Mouse (Mus musculus): Measurements from ENCODE around the gene Aida. TPM values are rescaled to one million over a fixed set of nuclear protein-coding genes. Genes with fewer than 3 reads are reported as not detected.
"Not testable (repeated sequence)": the region's sequence is repeated elsewhere in the genome, so short reads cannot be mapped to it uniquely, and the experiment has no call there.

The Aida gene
- total RNA-seq (2021): 10 to 100 TPM; 58.6 to 61.3 TPM
- long read RNA-seq, full-length matches to known transcripts: 5 of 20 reads
- long read RNA-seq, partial matches to known transcripts: 1 of 20 reads
- long read RNA-seq, other reads (novel, unspliced or antisense): 14 of 20 reads

DNA sequence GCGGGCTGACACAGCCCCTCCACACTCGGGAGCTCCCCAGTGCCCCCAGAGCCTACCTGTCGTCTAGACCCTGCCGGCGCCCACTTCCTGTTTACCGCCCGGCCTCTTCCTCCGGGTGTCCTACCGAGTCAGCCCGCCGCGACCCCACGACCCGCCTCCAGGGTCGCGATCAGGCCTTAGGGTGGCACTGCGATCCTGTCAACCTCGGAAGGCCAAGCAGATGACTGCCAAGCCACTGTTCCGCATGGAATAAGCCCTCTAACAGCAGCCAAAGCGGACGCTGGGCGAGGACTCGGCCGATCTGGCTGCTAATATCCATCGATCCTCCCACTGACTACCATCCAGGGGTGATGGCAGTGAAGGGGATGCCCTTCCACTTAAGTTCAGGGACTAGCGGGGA, at the start of gene Aida:
TSS of gene Aida (plus strand) at position 126 of the 400 bp plus-strand sequence.
- DNase-seq (ENCODE audit: low spot score in 2 of 2): no peak

DNA sequence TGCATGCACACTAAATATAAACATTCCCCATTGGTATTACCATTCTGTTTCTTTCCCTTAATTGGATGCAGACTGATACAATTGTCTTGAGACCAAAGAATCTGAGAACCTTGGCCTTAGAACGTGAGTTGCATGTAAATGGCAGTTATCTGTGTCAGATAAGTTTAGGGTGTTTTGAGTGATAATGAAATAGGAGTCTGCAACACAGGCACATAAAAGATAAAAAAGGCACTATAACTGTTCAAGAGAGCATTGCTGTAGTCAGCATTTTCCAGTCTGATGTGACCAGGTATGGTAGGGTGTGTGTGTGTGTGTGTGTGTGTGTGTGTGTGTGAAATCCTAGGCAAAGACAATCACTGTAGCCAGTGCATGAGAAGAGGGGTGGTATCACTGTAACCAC, 48.2 kb upstream of the Aida start:
- no peak for DNase-seq (ENCODE audit: low spot score in 2 of 2)

DNA sequence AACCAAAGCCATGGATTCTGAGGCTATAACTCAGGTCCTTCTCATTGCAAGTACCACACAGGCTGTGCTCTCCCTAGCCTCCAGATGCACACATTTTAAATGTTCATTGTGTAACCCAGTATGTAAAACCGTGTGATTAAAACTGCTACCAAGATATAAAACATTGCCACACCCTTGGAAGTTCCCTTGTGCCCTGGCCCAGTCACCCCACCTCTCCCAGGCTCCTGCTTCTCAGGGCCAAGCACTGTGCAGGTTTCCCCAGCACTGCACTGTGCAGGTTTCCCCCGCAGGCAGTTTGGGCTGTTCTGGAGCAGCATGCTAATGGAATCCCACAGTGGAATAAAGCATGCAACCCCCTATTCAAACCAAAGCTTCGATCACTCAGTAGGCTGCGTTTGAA, 45.8 kb upstream of the Aida start:
- DNase-seq (ENCODE audit: low spot score in 2 of 2): no peak

DNA sequence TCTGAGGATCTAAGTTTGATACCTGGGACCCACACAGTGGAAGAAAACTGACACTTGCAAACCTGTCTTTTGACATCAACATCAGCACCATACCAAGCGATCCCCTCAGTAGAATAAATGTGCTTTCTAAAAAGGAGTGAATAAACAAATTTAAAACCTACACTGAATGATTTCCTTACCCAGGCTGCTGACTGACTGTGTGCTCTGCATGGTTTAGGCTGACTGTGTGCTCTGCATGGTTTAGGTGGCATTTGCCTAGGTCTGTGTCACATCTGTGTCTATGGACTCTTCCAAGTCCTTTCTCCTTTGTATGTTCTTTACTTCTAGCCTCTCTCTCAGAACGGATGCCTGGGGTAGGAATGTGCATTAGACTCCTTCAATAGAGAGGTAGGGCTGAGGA, 44.6 kb upstream of the Aida start:
- DNase-seq (ENCODE audit: low spot score in 2 of 2): no peak

DNA sequence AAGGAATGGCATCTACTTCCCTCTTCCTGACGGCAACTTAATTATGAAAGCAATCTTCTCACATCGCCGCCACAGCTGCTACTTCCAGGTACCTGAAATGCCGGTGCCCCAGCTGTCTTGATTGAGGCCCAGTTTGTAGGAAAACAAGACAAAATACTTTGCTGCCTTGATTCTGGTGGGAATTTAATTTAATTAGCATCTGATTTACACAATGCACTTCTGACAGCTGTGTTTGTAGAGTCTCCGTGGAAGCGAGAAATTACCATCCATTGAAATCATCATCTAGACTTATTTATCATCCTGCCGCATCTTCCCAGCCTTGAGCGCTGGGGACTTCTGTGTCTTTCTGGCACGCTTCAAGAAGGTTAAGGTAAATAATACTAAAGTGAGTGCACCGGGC, 43.8 kb upstream of the Aida start:
- no peak for DNase-seq (ENCODE audit: low spot score in 2 of 2)

DNA sequence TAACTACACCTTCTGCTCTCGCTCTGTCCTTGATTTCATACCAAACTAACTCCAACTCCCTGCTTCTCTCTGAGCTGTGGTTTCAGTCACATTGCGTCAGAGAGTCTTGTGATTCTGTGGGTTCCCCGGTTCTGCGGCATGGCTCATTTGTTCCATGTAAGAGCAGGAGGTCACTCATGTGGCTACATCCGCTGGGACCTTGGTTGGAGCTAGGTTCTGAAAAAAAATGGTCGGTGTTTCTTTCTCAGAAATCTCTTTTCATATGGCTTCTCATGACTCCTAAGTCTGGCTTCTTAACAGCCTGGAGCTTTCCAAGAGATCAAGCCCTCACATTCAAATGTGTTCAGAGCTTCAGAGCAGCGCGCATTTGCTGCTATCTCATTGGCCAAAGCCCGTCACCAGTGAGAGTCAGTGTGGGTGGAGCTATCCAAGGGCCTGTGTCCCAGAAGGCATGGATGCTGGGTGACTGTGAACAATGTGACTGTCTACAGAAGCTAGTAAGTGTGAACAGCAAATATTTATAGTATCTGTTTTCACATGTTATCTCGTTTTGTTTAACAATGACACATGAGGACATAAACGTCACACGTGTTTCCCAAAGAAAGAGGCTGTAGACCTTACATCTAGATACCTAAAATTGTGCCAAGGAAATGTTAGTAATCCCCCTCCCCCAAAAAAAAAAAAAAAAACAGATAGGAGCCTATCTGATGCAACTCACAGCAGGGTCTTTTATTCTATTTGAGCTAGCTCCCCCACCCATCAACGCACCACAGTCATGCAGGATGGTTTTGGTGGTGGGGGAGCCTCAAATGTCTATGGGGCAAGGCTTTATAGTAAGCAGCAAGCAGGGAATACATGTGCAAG, 32.0 kb upstream of the Aida start:
- no peak for DNase-seq (ENCODE audit: low spot score in 2 of 2)

DNA sequence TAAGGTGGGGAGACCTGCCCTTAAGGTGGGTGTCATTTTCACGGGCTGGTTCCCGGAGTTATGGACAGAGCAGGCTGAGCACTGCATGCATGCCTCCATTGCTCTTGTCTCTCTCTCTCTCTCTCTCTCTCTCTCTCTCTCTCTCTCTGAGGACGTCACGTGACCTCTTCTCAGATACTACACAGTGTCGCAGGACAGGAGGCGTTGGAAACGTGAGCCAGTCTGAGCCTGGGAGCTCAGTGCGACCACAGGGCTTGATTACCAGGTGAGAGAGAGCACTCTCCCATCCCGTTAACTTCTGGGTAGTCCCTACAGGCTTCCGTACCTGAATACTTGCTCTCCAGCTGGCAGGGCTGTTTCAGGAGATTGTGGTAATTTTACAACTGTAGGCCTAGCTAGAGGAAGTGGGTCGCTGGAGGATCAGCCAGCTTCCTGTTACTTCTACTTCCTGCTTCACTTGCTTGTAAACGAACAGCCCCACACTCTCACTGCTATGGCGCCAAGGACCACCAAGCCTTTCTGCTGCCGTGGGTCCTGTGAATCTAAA, 30.4 kb upstream of the Aida start:
- DNase-seq (ENCODE audit: low spot score in 2 of 2): no peak

DNA sequence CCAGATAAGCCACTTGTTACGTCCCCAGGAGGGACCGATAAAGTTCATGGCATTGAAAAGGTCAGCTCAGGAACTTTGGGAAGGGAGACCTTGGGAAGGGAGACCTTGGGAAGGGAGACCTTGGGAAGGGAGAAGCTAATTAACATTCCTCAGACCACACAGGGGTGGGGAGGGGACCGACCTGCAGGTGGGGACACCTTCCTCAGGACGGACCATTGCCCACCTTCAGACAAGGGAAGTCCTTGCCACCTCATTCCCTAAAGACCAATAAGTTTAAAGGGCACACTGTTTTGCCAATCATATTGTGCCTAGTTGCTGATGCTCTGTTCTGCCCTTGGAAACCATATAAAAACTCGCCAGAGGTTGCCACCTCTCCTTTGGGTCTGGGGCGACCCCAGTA, 28.7 kb upstream of the Aida start:
- DNase-seq (ENCODE audit: low spot score in 2 of 2): no peak

DNA sequence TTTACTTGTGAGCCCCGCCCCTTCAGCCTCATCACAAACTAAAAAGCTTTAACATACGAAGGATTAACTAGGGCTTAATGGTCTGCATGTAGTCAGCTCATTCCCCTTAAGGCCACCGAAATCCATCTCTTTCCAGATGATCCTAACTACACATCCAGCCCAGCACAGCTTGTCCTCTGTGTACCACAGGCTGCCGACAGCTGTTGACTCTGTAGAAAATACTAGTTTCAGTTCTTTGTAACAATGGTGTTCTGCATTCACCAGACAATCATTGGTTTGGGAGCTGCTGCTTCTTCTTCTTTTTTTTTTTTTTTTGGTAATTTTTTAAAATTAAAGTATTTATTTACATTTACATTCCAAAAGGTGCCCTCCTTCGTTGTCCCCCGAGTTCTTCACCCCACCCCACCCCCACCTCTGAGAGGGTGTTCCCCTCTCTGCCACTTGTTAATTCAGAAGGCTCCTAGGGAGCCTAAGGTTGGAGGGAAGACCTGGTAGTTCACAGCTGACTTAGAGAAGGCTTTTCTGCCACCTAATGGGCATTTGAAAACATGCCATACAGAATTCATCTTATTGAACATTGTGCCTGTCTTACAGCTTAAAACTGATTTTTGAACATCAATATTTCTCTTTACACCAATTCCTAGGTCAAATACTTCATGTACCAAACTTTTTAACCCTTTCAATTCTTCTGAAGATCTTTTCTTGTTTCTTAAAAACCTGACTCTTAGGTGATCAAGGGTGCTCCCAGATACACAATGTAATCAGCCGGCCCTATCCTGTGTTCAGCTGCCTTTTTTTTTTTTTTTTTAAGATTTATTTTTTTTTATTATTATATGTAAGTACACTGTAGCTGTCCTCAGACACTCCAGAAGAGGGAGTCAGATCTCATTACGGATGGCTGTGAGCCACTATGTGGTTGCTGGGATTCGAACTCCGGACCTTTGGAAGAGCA, 23.2 kb upstream of the Aida start:
- no peak for DNase-seq (ENCODE audit: low spot score in 2 of 2)

DNA sequence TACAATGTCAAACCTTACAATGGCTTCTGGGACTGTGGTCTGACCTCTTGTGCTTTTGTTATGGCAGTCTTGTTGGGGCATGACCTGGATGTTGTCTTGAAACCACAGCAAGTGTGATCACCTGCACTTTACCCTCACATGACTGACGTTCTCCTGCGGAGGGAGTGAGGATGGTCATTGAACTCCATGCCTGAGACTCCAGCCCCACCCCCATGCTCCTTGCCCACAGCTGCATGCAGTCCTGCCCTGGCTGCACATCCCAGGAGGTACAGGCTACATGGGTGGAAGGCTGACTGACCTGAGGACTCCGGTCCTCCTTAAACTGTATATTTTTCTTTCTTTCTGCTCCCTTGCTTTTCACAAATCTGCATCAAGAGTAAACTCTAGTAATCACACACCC, 22.0 kb upstream of the Aida start:
- no peak for DNase-seq (ENCODE audit: low spot score in 2 of 2)

DNA sequence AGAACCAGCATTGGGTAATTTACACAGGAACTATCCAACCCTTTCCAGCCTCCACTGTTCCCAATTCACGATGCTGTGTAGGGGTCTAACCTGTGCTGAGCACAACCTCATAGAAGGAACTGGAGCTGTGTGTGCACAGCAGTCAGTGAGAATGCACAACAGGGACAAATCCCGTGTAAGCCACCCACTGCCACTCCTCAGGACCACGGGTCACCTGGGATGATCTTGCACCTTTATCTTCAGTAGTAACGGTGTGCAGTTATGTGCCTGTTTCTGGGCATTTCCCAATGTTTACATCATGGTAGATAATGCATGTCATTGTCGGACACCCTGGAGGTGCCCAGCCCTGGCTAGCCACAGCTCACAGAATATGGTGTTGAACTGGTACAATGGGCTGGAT, 20.6 kb upstream of the Aida start:
- no peak for DNase-seq (ENCODE audit: low spot score in 2 of 2)

DNA sequence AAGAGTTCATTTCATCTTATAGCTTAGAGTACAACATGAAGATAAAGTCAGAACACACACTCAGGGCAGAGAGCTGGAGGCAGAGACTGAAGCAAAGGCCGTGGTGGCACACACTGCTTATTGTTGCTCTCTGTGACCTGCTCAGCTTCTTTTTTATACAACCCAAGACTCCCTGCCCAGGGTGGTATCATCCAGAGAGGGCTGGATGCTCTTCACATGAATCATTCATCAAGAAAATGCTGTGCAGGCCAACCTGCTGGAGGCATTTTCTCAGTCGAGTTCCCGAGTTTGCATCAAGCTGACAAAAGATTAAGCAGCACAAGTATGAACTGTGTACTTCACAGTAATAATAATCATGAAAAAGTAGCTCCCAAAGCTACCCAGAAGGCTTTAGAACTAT, 8.0 kb upstream of the Aida start:
- no peak for DNase-seq (ENCODE audit: low spot score in 2 of 2)

DNA sequence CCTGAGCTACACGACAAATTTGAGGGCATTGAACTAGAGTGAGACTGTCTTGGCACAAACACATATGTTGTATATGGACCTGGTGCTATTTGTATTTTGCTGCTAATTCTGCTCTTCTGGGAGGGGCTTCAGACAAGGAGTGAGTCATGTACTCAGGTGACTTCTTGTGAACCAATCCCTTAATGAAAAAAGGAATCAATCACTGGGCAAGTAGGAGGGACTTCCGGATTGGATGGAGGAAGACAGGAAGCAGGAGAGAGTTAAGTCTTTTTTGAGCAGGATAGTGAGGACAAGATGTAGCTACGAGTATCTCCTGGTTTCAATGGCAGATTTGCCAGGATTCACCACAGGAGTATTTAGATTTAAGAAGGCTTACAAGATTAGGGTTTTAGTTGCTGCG, 6.8 kb upstream of the Aida start:
- DNase-seq (ENCODE audit: low spot score in 2 of 2): no peak

DNA sequence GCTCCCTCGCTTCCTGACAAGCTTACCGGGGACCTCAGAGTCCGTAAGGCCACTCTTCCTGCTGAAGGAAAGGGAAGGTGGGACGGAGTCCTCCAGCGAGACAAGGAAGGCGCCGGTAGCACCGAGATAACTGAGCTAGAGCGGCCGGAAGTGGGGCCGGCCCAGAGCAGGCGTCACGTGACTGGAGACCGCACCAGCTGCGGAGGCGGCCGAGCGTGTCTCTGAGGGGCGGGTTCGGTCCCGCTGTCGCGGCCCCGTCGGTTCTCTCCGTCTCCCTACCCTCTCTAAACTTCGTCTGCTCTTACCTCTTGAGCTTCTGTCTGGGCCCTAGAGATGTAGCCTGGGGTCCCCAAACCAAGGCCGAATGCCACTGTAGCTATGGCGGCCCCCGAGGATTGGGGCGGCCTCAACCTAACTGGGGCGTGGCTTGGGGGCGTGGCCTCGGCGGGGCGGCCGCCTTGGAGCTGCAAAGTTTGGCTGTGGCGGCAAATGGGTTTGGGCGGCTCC, 540 bp downstream of the Aida start, which contains the start of gene Brox:
TSS of gene Brox (minus strand) at position 393 of the 507 bp plus-strand sequence.
- peak; percentile 95 to 96 for DNase-seq (ENCODE audit: low spot score in 2 of 2)

DNA sequence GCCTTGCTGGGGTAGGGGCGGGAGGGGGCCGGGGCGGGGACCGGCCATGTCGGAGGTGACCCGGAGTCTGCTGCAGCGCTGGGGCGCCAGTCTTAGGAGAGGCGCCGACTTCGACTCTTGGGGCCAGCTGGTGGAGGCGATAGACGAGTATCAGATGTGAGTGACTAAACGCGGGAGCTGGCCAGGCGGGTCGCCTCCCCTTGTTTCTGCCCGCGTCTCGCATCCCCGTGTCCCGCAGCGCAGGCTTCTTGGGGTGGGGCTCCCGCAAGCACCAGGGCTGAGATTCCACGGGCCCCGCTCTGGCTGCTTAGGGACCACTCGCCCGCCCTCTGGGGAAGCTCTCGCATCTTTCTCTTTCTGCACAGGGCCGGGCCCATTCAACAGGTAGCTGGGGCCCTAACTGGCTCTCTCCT, 1.1 kb downstream of the Aida start:
- DNase-seq (ENCODE audit: low spot score in 2 of 2): peak in 1 of 2 experiments; percentile 58

DNA sequence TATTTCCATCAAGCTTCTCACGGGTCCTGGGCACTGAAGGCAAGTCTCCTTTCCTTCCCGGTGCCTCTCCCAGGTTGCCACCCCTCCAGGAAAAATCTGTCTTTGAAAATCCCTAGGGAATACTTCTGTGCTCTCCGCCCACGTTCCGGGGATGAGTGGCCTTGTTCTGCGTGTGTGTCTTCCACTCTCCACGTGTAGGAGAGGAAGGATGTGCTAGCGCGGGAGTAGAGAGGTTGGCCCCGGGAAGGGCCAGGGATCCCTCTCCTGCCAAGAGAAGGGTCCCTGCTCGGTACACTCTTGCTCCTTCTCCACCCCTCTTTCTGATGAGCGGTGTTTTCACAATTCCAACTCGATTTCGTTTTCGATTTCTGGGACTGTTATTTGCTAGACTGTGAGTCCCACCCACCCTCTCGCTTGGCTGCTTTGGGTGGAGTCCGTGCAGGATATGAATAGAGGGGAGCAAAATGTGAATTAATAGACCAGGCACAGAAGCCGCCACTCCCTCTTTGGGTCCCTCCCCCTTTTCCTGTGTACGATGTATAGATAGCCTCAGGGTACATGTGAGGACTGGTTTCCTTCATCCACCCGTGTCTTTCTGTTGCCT, 1.6 kb downstream of the Aida start:
- DNase-seq (ENCODE audit: low spot score in 2 of 2): peak; percentile 26 to 30

DNA sequence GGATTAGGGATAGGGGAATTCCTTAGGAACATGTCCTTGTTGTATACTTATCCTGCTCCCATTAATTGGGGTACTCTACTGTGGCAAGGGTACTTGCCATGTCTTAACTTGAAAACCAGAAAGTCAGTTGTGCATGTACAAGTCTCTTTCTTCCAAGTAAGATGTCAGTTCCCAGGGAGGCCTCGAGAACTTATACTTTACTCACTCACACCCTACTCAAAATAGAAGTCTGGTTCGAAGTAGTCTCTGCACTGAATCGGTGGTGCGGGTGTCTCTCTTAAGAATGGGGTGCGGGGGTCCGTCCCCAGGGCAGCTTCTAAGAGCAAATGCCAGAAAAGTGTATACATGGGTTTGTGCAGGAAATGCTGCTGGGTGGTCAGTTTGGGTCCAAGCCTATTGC, 2.8 kb downstream of the Aida start:
- DNase-seq (ENCODE audit: low spot score in 2 of 2): peak; percentile 97

DNA sequence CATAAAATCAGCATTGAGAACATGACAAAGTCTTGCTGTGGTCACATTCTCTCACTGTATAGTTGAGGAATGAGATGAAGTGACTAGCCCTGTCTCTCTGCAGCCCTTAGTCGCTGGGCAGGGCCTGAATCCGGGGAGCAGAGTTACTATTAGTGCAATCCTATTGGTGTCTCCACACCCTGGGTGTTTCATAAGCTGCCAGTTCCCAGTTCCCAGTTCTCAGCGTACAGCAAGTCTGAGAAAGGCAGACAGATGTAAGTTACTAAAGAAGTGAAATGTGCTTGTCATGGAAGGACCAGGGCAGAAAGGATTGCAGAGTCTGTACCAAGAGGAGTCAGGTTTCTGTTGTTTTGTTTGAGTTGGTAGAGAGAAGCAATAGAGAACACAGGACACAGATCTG, 11.2 kb downstream of the Aida start:
- DNase-seq (ENCODE audit: low spot score in 2 of 2): no peak

DNA sequence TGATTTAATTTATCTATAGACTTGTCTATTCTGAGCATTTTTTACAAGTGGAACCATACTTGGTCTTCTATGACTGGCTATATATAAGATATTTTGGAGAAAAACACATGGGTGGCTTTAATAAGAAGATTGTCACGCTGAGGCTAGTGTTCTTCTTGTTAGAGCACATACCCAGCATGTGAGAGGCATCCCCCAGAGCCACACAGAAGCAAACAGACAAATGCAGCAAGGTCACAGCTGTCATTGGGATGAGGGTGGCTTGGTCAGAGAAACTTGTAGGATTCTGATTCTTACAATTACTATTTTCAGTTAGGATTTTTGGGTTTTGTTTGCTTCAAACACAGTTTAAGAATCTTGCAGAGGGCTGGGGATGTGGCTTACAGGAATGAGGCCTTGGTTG, 12.1 kb downstream of the Aida start:
- no peak for DNase-seq (ENCODE audit: low spot score in 2 of 2)

DNA sequence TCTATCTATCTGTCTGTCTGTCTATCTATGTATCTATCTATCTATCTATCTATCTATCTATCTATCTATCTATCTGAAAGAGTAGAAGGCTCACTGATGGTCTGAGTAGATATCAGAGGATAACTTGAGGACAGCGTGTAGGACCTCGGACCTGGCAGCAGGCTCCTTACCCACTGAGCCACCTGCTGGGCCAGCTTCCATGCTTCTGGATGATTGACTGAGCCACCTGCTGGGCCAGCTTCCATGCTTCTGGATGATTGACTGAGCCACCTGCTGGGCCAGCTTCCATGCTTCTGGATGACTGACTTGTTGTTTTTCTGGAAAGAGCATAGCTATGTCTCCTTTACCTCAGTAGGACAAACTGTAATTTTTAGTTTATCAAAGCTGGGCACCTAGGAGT, 13.2 kb downstream of the Aida start:
- DNase-seq (ENCODE audit: low spot score in 2 of 2): not testable (repeated sequence)

DNA sequence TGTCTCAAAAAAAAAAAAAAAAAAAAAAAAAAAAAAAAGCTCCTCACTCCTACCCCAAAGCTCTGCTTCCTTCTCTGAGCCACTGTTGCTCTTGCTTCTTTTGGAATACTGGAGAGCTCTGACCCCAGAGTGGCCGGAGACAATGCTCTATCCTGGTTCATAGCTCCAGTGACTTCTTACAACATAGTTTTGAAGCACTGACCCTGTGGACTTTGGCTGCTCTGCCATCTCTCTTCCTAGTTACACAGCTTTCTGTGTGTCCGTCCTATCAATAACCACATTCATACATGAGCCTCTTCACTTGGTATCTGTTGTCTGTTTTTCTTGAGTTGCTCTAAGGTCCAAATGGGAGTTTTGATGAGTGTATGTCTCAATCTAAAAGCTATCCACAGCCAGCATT, 15.7 kb downstream of the Aida start:
- DNase-seq (ENCODE audit: low spot score in 2 of 2): no peak
